Mouse (Mus musculus) frontal cortex, postnatal 36 days (tissue): ENCODE data around the gene Frem1.

Source experiments
- DNase-seq, 2 experiments: peaks; one replicate each; pipeline ENCODE4 v3.0.0; 2022; ENCODE audit warnings: low spot score in 2 of 2

Frem1 gene

DNA sequence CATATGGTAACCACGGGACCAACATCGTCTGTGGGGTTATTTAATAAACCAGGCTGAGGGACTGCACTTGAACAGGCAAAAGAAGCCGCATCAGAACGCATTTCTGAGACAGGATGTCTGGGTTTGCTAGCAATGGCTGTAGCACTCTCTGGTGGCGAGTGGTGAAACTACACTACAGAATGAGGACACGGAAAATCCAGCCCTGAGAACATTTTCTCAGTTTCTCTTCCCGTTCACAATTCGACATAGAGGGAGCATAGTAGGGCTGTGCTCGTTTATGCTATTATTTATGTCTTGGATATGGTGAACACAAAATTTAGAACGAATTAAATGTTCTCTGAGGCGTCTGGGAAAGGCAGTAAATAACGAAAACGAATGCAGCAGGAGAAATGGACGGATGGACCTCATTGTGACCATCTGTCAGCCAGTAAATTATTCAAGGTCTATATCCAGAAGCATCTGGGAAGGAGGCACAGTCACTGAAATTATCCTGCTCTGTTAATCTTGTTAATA, 118.4 kb downstream of the Frem1 start:
- DNase-seq, result peak; percentile 84 to 91

DNA sequence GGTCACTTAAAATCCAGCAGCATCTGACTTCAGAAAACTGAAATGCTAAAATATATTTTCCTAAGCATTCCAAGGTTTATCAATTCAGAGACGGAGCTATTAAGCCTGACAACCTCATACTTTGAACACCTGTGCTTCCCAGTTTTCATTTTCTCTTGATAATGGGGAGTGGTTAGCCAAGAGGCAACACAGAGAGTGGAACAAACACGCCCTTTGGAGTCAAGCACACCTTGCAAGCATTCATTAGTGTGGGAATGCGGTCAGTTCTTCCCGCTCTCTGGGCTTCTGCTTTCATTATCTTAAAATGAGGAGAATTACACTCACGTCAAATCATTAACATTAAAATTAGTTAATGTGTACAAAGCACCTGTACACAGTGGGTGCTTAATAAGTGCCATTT, 122.1 kb downstream of the Frem1 start:
- DNase-seq, result no peak

DNA sequence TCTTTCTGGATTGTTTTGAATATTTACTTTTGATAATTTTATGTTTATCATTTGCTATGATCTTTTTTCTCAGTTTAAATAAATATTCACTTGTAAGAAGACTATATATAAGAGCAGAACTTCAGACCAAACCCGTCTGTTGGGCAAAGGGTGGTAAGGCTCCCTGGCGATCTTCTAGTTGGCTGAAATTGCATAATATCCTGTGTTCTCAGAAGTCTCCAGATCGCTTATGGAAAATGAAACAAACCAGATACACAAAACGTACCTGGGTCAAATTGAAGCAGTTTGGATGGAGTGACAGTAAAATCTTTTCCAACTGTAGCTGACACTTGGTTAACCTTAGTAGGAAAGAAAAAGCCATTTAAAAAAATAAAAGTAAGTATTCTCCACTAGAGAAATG, 130.2 kb downstream of the Frem1 start:
- DNase-seq, result no peak

DNA sequence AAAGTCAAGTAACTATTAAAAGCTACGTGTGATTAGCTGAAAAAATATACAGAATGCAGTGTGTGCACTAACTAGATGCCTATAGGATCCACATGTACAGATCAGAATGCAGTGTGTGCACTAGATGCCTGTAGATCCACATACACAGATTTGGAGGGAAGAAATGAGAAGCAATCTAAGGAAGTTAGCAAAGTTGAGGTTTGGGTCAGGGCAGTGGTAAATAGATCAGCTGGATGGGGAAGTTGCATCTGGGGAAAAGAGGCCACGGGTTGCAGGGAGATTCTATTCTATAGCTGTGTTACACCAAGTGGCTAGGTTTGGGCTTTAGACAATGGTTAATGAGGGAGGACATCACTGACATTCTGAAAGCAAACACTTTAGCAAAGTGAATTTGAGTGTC, 133.5 kb downstream of the Frem1 start:
- no peak for DNase-seq

DNA sequence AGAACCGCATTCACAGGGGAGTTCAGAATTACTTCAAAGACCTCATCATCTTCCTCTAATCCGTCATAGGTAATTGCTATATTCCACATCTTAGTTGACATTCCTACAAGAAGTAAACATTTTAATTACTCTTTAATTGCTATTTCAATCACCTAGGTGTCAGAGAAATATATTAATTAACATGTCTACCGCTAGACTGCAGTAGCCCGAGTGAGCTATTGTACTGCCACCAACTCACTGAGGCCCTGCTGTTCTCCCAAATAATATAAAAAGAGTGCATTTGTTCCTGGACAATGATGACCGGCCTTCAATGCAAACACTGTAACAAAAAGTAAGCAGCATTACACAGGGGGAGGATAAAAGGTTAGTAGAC, 135.5 kb downstream of the Frem1 start:
- no peak for DNase-seq

DNA sequence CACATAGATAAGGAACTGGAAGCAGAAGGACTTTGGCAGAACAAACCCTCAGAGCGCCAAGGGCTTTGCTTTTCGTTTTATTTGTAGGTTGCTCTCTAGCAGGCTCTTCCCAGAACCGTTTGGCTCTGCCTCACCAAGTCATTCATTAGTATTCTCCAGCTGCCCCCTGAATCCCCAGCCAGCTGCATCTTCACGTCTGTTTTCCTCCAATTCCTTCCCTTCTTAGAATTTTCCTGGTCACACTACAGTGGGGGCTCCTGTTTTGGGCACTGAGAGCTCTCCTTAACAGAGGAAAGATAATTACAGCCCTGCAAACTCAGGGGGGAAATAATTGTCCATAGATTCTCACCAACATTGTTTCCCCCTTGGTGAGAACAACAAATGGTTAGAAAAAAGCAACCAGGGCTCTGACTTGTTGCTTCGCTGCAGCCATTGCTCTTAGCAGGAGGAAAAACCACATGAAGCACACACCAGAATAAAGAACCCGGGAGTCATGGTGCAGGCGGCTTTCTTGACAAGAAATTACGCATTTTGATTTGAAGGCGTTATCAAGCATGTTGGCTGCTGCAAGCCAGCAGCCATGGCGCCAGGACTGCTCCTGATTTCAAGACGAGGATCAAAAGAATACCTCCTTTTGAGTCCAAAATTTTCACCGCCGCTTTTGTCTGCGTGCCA, 136.0 kb downstream of the Frem1 start:
- no peak for DNase-seq

DNA sequence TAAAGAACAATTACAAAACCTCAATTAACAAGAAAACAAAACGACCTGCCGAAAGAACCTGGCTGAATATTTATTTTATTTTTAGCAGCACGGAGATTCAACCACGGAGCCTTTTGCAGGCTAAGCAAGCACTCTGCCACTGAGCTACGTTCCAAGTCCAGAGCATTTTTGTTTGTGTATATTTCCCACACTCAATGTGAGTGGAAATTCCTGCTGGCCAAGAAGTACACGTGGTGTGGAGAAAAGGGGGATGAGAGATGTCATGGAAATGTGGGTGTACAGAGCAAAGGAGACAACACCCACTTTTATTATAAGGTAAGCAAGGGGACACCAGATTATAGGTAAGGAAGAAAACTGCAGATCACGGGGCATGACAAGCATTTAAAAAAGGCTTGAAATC, 136.6 kb downstream of the Frem1 start:
- DNase-seq, result no peak

DNA sequence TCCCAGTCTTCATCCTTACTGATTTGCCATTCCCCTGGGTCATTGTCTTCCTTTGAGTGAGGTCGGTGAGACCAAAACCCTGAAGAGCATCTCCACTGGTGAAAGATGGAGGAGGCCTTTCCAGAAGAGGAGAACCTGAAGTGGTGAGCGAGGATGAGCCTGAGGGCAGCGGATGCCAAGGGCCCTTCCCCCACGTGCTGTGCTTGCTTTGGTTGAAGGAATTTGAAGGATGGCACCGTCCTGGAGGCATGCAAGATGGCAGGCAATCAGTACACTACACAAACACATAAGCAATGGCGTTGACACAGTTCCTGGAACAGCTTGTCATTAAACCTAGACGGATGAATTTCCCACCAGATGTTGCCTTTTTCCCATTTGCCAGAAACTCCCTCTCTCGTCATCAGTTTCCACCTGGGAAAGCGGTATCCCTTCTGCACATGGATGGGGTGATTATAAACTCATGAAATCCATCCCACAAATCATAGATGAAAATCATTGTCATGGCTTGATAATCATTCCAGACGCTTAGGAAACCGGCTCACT, 137.5 kb downstream of the Frem1 start:
- DNase-seq, result no peak

DNA sequence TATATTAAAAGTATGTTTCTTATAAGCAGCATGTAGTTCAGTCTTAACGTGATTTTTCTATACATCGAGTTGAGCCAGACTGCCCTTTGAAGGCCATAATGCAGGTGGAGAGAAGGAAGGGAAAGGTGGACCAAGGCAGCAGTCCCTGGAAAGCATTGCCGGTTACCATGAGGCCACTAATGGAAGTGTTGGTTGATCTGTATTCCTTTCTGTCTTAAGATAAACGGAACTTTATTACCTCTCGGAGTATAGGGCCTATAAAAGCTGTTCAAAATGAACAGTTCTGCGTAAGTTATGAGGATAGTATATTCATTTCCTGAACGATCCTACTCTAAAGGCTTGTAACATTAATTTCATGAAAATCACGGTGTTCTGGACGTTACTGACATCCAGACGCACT, 156.9 kb downstream of the Frem1 start:
- no peak for DNase-seq

DNA sequence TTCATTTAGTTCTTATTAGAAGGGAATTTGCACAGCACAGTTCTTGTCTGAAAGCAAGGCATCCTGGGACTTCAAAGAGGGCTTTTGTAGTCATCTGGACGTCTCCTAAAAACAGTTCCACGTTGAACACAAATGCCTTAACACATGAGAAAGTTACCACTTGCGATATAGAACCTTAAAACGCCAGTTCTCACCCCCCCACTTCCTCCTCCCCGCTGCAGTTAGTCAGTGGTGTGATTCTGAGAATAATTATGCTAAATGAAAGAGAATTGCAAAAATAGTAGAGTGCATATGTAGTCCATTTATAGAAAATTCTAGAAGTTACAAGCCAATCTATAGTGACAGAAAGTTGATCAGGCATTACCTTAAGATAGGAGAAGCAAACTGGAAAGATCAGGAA, 159.9 kb downstream of the Frem1 start:
- peak in 1 of 2 experiments; percentile 34 for DNase-seq

DNA sequence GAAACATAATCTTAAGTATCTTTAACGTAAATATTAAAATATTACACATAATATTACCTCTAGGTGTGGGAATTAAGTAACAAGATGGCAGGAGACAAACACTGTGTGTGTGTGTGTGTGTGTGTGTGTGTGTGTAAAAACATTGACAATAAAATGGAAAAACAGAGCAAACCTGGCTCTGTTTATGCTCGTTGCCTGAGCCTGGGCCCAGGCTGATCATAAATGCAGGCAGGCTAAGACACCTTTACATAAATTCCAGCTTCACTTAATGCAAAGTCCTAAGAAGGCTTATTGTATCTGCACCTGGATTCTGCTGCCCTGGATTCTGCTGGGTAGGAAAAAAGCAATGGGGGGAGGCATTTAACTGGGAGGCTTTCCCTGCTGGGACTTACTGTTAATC, 160.6 kb downstream of the Frem1 start:
- DNase-seq, result no peak

DNA sequence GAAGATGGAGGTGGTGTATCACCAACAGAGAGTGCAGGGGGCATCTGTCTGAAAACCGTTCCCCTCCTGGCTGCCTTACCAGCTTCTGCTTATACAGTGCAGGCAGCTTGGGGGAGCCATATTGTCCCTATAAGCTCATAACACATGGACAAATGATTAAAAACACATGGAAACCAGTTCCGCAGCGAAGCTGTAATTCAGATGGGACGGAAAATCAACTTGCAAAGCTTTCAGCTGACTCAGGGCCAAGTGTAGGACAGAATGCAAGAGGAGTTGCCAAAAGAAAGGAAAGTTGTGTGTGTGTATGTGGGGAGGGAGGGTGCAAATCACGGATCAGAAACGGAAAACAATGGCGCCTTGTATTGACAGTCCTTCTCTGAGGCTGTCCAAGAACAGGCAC, 161.1 kb downstream of the Frem1 start:
- no peak for DNase-seq

DNA sequence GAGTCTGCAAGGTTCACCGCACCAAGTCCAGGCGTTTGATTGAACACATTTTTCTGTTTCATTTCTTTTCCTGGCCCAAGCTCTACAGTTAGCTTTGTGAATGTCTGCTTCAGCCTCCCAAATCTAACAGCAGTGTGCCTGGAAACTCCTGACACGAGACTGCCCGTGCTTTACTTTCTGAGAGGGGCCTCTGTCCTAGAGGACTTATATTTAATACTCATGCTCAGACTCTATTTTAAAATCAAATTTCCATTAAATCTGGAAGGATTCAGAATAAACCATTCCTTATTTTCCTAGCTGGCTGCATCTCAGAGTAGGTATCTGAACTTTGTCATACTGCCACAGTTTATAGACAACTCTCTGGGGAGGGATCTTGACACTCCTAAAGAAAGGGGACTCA, 161.6 kb downstream of the Frem1 start:
- no peak for DNase-seq

DNA sequence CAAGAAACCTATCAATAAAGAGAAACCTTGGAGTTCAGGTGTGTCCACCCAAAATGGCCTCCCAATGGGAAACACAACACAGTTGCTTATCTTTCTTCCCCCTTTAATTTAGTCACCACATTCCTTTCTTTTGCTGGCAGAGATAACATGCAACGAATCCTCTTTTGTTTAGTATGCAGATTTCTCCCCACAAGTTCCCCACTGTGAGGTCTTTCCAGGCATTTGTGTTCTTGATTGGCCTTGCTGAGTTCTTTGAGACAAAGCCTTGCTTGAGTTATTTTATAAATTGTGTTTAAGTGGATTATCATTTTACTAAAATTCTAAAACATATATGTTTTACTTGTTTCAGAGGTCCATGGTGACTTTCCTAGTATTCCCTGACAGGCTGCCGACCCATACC, 166.0 kb downstream of the Frem1 start:
- no peak for DNase-seq

DNA sequence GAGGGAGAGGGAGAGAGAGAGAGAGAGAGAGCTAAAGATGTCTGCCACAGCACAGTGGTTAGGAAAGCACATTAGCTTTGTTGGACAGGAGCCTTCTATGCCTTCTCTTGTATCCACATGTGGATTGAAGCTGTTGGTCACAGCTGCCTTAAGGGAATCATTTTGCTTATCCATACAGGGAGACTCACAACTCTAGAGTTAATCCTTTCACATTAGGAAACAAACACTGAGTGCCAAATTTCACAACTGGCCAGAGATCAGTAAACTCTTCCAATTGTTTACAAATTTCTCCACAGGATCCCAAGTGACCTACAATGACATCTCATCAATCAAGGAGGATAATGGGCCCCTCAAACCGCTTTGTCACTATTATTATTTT, 166.6 kb downstream of the Frem1 start:
- DNase-seq, result no peak

DNA sequence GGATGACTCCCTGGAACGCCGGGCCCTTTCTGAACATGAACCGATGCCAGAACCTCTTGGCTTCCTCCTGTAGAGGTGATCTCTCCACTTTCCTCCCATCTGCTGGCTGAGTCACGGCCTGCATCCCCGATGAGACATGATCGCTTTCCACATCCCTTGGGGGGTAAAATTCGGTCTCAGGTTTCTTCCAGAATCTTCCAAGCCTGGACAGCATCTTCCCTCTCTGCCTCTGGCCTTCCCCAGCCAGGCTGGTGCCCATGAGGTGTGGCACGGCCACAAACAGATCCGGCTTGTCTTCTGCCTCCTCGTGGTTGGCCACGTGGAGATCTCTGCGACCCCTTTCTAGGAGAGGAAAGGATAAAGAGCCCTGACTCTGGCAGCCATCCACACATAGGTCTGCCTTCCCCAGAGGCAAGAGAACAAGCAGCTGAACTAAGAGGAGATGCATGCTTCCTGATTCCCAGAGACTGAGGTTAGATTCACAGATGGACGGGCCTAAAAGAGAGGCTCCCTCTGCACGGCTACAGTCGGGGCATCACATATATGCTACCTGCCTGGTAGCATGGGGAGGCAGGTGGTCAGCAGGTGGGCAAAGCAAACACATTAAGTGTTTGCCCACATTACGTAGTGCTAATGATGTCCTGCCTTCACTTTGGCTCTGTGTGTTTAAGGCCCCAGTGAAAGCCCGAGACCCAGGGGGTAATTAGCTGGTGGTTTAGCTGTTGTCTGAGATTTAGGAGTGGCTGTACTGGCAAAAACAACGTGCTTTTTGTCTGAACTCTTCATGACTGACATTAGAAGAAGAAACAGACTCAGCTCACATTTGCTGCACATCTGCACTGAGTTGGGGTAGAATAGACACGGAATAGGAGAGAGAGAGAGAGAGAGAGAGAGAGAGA, 167.3 kb downstream of the Frem1 start, which contains the start of gene Cer1:
TSS of gene Cer1 (minus strand) at position 513 of the 899 bp plus-strand sequence.
- DNase-seq, result no peak

DNA sequence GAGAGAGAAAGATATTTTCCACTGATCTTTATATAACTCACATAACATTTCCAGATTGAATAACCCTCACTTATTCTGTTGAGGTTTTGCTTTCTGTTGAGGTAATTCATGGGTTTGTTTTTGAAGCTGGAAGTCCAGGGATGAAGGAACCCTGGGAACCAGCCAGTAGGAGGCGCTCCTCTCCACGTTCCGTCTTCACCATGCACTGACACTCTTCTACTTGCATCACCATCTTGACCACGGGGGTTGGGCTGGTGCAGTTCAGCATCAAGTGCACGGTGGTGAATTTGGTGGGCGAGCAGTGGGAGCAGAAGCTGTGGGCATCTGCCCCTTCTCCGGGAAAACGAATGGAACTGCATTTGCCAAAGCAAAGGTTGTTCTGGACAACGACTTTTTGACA, 169.6 kb downstream of the Frem1 start:
- DNase-seq, result no peak

DNA sequence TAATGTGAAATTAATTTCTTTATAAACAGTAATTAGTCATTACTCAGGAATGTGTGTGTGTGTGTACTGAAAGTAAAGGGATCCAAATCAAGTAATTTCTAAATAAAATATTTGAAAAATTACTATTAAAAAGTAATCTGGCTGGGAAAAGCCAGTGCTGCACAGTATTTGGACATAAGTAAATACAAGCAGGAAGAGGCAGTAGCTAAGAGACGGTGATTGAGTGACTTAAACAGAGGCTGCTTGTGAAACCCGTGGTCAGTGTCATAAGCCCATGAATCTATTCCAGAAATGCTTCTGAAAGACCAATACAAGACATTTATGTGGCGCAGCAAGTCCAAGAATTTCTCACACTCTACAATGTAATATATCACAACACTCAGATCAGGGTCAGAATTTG, 170.8 kb downstream of the Frem1 start:
- DNase-seq, result no peak

DNA sequence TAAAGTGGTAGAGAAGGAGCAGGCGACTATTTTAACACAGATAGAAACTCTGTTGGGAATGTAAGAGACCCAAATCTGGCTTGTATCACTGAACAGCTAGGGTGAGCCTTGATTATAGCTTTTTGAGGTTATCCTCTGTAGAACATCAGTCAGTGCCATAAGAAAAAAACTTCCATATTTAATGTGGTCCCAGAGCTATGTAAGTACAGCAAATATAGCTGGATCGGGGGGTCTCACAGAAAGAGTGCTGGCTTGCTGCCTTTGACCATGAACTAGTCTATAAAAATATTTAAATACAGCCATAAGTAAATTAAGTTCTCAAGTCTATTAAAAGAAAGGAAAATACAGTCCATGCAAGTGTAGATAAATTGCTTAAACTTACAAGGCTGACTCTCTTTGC, 171.9 kb downstream of the Frem1 start:
- no peak for DNase-seq

DNA sequence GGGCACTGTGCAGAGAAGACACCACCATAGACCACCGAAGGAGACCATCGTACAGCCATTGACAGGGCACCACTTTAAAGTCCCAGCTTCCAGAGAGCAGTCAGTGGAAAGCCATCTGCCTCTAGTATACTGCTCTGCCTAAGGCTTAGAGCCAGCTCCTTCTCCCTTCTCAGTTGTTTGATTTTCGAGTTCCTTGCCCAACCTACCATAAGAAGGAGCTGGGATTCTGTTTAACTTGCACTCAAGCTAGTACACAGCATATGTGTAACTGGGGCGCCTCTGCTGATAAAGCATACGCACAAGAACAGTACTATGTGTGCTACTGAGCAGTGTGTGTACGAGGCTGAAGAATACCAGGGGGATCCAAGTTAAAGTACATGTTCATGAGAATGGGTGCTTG, 173.0 kb downstream of the Frem1 start:
- DNase-seq, result no peak

DNA sequence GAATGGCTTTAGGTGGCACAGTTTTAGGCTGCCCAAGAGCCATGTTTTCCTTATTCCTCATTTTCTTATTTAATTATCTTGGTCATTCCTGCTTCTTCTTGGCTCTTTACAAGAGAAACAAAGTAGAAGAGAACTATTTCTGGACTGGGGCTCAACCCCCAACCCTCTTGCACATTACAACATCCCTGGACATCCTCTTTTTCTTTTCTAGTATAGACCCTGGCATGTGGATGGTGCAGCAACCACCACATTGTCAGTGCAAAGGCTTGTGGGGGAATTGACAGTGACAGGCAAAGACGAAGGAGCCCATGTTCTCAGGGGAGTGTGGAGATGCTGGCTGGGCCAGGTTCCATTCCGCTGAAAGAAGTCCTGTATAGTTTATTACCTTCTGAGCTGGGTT, 175.5 kb downstream of the Frem1 start:
- no peak for DNase-seq

DNA sequence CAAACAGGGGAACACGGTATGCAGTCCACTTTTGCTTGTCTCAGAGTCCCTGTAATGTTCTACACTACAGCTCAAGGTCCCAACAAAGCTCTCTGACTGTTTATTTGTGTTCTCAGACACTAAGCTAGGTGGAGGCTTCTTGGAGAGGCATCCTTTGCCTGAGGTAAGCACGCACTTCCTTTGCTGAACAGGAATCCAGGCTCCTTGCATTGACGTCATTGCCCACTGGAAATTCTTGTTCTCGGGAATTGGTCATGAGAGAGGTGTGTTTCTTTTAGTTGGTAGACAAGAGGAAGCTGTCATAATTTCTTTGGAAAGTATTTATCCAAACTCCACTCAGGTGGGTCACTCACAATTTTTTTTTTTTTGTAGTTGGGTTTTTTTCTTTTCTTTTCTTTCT, 176.6 kb downstream of the Frem1 start:
- DNase-seq, result no peak

DNA sequence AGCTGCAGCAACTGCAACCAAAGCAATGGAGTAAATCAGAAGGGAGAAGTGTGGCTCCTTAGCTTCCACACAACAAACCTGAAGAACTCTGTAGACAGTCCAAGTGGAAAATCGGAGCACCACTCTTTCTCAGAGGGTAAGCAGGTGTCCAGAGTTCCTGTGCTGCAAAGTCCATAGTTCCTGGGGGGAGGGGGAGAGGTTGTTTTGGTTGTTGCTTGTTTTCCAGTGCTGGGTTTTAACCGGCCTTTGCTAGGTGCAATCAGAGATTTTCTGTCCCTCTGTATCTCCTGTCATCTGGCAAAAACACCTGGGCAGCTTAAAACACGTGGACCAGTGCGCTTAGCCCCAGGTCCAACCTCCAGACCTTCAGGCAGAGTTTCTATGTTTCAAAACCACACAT, 177.3 kb downstream of the Frem1 start:
- no peak for DNase-seq
